Mouse (Mus musculus) heart, adult 18-20 months (tissue): ENCODE measurements around the gene Icam2. TPM values are rescaled to one million over a fixed set of nuclear protein-coding genes. Genes with fewer than 3 reads are reported as not detected.
A peak's percentile ranks its signal among the peaks of the same experiment; 100 is the strongest.

ENCODE experiments used
- DNase-seq, 2 experiments: peaks; one replicate each; pipeline ENCODE4 v3.0.0; 2021 to 2022; ENCODE audit warnings: mixed read lengths in 1 of 2
- total RNA-seq, 2 experiments: library from RNA; stranded (reverse); gene quantifications; 2 replicates each; pipeline ENCODE4 v1.2.3; 2021

The Icam2 gene
- total RNA-seq, 2 experiments from 2014 or later: 19.2 to 24.5 TPM

- DNase-seq: peak; percentile 79 to 84
Measured at GRCm38 (mm10) chr11:106391546-106392188, 3.8 kb upstream of the Icam2 start.

DNA sequence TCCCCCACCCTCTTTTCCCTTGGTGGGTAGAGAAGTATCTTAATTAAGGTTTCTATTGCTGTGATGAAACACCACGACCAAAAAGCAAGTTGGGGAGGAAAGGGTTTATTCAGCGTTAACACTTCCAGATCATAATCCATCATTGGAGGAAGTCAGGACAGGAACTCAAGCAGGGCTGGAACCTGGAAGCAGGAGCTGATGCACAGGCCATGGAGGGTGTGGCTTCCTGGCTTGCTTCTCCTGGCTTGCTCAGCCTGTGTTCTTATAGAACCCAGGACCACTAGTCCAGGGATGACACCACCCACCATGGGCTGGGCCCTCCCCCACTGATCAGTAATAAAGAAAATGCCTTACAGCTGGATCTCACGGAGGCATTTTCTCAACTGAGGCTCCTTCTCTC lies 2.9 kb upstream of the Icam2 start:
- DNase-seq: peak in 1 of 2 experiments; percentile 59

DNA sequence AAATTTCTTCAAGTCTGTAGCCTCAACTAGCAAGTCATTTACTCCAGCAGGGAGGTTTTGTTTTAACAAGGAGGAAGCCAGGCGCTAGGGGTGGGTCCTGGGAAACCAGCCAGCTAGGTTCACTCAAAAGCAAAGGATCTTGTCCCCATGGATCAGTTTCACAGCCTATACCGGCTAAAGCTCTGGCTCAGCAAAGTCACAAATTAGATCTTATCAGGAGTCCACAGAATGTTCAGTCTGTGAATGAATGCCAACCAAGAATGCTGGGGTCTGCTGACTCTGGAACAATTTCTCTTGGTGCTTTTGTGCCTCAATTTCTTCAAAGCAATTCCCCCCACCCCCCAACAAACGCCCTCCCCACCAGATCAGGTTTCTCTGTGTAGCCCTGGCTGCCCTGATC lies 1.7 kb upstream of the Icam2 start:
- DNase-seq: peak in 1 of 2 experiments; percentile 55

- DNase-seq: no peak
Measured at GRCm38 (mm10) chr11:106387020-106387419, 855 bp downstream of the Icam2 start.

GRCm38 (mm10) chr11:106386409-106386808 lies 1.5 kb downstream of the Icam2 start:
- DNase-seq: no peak

- DNase-seq: peak in 1 of 2 experiments; percentile 49
Measured at GRCm38 (mm10) chr11:106383051-106383790, 4.7 kb downstream of the Icam2 start.

- peak; percentile 58 to 84 for DNase-seq
Measured at GRCm38 (mm10) chr11:106382424-106382823, 5.5 kb downstream of the Icam2 start.

DNA sequence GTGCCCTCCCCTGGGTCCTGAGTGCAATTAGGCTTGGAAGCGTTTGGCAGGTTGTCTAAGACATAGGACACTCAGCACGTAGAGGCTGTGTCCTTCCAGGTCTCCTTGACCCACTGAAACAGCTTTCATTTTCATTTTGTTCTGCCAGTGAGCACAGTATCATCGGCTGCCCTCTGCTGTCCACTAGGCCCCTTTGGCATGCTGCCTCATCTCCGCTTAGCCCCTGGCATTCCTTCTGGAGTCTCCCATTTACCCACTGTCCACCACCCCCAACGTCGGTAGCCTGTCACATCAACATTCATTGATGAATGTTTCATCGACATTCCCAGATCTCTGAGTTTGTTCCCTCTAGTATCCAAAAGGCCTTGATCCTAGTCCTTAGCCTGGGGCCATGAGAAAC lies 6.0 kb downstream of the Icam2 start:
- DNase-seq: peak; percentile 58 to 69

GRCm38 (mm10) chr11:106381011-106381410 lies 6.9 kb downstream of the Icam2 start:
- DNase-seq: no peak

- no peak for DNase-seq
Measured at GRCm38 (mm10) chr11:106374979-106375378, 12.9 kb downstream of the Icam2 start.

DNA sequence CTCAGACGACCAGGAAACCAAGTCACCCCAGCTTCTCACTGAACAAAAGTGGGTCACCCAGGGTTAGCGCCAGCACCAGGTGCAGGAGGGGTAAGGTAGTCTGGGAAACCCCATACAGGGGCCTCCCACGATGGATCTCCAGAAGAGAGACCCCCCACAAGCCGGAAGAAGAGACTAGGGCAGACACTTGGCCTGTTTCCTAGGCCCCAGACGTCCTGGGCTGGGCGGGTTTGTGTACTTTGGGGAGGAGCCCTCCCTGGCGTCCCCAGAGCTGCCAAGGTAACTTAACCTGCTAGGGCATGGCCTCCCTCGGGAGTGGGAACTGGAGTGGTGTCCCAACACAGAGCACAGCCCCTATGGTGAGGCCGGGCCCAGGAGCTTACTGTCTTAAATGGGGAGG lies 13.3 kb downstream of the Icam2 start:
- no peak for DNase-seq

DNA sequence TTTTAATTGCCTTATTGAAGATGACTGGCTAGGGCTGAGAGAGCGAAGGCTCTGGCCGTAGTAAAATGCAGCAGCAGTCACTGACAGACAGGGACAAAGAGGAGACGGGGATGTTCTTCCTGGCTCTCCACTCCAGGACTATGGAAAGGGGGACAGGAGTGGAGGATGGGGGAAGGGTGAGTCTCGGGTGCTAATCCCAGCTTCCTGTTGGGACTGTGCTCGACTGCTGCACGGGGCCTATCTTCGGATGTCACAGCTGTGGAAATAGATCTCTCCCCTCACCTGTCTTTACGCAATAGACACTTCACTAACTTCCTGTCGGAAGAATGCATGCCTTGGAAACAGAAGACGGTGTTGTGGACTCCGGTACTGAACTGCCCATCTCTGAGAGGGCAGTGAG lies 13.9 kb downstream of the Icam2 start:
- DNase-seq: no peak

- peak; percentile 71 to 93 for DNase-seq
Measured at GRCm38 (mm10) chr11:106366316-106366715, 21.6 kb downstream of the Icam2 start.

- DNase-seq: no peak
Measured at GRCm38 (mm10) chr11:106365366-106365765, 22.5 kb downstream of the Icam2 start, which contains the start of gene Prr29. TSS of gene Prr29 (plus strand) at chr11:106365472.

- peak; percentile 49 to 54 for DNase-seq
Measured at GRCm38 (mm10) chr11:106364712-106365111, 23.2 kb downstream of the Icam2 start.

DNA sequence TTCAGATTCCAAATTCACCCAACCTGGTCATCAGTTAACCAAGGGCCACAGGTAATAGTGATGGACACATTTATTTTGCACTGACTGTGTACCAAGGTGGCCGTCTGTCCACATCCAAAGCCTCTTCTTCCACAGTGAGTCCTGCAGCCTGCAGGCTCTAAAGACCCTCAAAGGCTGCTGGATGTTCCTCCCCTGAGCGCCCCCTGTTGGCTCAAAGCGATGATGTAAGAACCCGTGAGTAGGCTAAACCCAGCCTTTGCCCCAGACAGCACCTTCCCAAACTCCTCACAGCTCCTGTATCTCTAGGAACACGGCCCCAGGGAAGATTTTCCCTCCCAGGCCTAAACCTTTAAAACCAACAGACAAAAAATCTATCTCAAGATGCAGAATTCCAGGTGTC lies 28.5 kb downstream of the Icam2 start:
- no peak for DNase-seq

- peak in 1 of 2 experiments; percentile 49 for DNase-seq
Measured at GRCm38 (mm10) chr11:106355382-106356128, 32.3 kb downstream of the Icam2 start.

DNA sequence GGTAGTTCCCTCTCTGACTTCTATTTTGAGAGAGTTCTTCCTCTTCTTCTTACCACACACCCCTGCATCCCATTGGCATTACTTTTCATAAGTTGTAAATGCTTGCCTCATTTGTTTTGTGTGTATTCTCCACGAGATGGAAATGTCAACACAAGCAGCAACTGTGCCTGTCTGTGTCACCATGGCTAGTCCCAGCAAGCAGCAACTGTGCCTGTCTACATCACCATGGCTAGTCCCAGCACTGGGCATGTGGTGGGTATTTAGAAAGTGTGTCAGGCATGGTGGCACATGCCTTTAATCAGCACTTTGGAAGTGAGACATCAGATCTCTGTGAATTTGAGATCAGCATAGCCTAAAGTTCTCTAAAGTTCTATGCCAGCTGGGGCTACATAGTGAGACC lies 33.7 kb downstream of the Icam2 start:
- no peak for DNase-seq

- DNase-seq: no peak
Measured at GRCm38 (mm10) chr11:106353188-106353587, 34.7 kb downstream of the Icam2 start, which contains the start of gene Scn4a. TSS of gene Scn4a (minus strand) at chr11:106353288.

DNA sequence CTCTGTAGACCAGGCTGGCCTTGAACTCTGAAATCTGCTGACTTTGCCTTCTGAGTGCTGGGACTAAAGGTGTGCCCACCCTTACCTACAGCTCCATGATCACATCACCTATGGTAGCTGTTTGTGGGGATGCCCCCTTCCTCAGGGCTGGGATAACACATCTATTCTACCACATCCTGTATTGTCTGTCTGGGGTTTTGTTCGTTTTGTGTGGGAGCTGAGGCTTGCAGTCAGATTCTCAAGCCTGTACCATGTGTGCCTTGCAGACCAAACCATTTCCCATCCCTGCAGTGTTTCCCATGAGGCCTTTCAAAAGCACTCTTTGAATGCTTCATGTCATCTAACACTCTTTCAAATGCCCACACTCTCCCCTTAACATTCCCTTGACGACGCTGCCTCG lies 35.9 kb downstream of the Icam2 start:
- no peak for DNase-seq

DNA sequence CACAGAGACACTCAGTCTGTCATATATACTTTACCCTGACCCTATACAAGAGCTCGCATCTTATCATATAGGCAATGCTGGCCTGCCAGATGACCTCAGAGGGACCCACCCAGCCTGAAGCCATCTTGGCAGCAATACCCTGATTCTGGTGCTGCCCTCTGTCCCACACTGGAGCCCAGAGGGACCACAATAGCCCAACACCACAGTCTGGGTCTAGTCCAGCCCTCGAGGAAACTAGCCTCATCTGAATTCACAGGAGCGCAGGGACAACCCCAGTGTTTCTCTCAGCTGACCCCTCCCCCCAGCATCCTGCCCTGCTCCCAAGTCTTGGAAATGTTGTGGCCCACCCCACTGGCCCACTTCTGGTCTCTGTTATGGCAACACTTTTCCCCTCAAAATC lies 36.6 kb downstream of the Icam2 start:
- no peak for DNase-seq

- DNase-seq: no peak
Measured at GRCm38 (mm10) chr11:106350853-106351252, 37.0 kb downstream of the Icam2 start.

GRCm38 (mm10) chr11:106349772-106350171 lies 38.1 kb downstream of the Icam2 start:
- DNase-seq: no peak
